Mouse (Mus musculus) ES-Bruce4 (cell line): ENCODE measurements around the gene Rnf144b. TPM values are rescaled to one million over a fixed set of nuclear protein-coding genes. Genes with fewer than 3 reads are reported as not detected.

Experiments used
- H3K27ac ChIP-seq: 2 replicates; pipeline ENCODE4 v1.5.1; 2012; ENCODE audit warnings: low read length, inconsistent platforms; ENCODE audit not compliant: insufficient read depth
- H3K27me3 ChIP-seq: 2 replicates; pipeline ENCODE4 v1.6.1; 2012; ENCODE audit warnings: mild to moderate bottlenecking, low read length, inconsistent platforms; ENCODE audit not compliant: control insufficient read depth, poor library complexity, insufficient read depth, severe bottlenecking
- H3K36me3 ChIP-seq: 2 replicates; pipeline ENCODE4 v1.6.1; 2012; ENCODE audit warnings: inconsistent platforms, mild to moderate bottlenecking, low read length, moderate library complexity; ENCODE audit not compliant: control insufficient read depth, poor library complexity, insufficient read depth, severe bottlenecking
- H3K4me1 ChIP-seq: one replicate; pipeline ENCODE4 v1.8.1; 2011; ENCODE audit warnings: low read length; ENCODE audit not compliant: control insufficient read depth, insufficient read depth
- H3K4me3 ChIP-seq: 2 replicates; pipeline ENCODE4 v1.5.1; 2011; ENCODE audit warnings: low read depth, mild to moderate bottlenecking, low read length
- H3K9ac ChIP-seq: 2 replicates; pipeline ENCODE4 v1.6.1; 2012; ENCODE audit warnings: low read depth, mild to moderate bottlenecking, inconsistent platforms; ENCODE audit not compliant: poor library complexity, severe bottlenecking
- H3K9me3 ChIP-seq: replicated peaks from 2 replicates; pipeline ENCODE4 v1.6.1; 2012; ENCODE audit warnings: mild to moderate bottlenecking, low read length, inconsistent platforms; ENCODE audit not compliant: control insufficient read depth, poor library complexity, insufficient read depth, severe bottlenecking
- CTCF ChIP-seq: IDR thresholded peaks from one replicate; pipeline ENCODE4 v1.8.1; 2011; ENCODE audit warnings: low read depth, low read length
- EP300 ChIP-seq: IDR thresholded peaks from 2 replicates; pipeline ENCODE4 v1.6.1; 2011; ENCODE audit warnings: low read depth, low read length; ENCODE audit not compliant: insufficient read depth
- POLR2A ChIP-seq: IDR thresholded peaks from one replicate; pipeline ENCODE4 v1.8.1; 2011; ENCODE audit warnings: low read length; ENCODE audit not compliant: insufficient read depth
- polyA plus RNA-seq: library from polyadenylated mRNA; stranded (reverse); fragments of >200 nt; gene quantifications from 2 replicates; pipeline ENCODE4 v1.2.4, GENCODE M21; 2011; ENCODE audit warnings: low read depth; ENCODE audit not compliant: missing spikeins, insufficient read depth, insufficient read length

Gene Rnf144b
- polyA plus RNA-seq, 1 experiment = 1.6 TPM

DNA sequence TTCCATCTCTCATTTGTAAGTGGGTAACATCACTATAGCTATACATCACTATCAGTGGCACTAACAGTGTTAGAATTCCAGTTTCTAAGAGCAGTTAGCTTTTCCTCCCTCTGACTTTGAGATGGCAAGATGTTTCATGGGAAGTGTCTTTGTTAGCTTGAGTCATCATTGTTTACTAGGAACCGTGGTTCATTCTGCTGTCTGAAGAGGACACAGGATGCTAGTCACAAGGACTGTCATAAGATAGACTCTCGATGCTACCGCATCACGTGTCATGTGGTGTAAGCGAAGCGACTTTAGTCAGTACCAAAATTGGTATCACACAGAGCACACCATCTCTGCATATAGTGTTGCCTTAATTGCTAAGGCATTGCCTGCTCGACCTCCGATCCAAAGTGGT, 105.7 kb downstream of the Rnf144b start:
- no peaks in the 10 kb centered on the region for H3K9me3 ChIP-seq
- no peak for TF ChIP-seq CTCF
- no peak for TF ChIP-seq EP300
- TF ChIP-seq POLR2A = no peak

DNA sequence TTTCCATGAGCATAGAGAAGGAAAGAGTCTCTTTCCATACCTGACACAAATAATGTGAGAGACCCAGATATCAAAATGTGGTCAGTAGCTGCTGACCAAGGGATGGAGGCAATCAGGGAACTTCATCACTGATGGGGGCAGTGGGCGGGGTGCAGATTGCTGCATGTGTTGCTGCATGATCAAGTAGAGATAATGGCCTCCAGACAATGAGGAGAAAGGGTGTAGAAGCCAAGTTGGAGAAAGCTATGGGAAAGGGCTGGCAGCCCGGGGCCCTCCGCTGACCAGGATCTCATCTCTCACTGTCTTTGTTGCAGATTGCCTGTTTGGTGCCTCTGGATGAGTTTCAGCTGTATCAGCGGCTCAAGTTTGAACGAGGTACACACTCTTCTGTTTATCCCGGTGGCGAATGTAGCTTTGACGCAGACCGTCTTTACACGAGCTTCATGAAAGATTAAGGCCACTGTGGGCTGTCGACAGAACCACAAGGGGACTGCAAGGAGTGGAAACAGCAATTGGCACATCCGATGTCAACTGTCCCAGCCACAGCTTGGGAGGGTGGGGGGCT, 106.3 kb downstream of the Rnf144b start:
- Histone ChIP-seq H3K9ac (no peak overlapping the region), H3K27me3 (no peaks in the 10 kb centered on the region), H3K27ac (no peak overlapping the region), H3K36me3 (no peaks in the 10 kb centered on the region), H3K4me1 (peaks cover 2% of the 10 kb centered on the region), H3K4me3 (no peak overlapping the region), H3K9me3 (no peaks in the 10 kb centered on the region)
- TF ChIP-seq CTCF = no peak
- TF ChIP-seq POLR2A = no peak
- TF ChIP-seq EP300 = no peak

More for the DNA sequence above, 105.7 kb downstream of the Rnf144b start:
- no peak overlapping the region for H3K27ac ChIP-seq
- H3K36me3 ChIP-seq = no peaks in the 10 kb centered on the region
- no peak overlapping the region for H3K4me3 ChIP-seq
- no peaks in the 10 kb centered on the region for H3K27me3 ChIP-seq
- H3K9ac ChIP-seq = no peak overlapping the region
- H3K4me1 ChIP-seq = peaks cover 2% of the 10 kb centered on the region

DNA sequence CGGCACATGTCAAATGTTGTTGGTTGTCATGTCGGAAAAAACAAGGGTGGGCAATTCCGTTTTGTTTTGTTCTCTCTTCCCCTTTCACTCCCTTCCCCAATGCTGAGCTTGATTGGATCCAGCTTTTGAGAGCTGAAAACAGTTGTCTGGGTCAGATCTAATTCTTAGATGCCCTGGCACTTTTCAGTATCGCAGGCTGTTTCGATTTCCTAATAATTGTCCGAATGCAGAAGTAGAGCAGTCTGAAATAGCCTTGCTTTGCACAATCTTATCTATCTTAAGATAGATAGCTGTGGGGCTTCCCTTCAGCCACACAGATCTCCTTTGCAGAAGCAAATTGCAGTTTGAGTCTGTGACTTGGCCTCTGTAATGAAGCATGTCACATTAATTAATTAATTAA, 109.7 kb downstream of the Rnf144b start:
- Histone ChIP-seq H3K27me3 (no peaks in the 10 kb centered on the region; the same call in 1 of the 2 replicates), H3K36me3 (no peaks in the 10 kb centered on the region), H3K4me1 (no peaks in the 10 kb centered on the region), H3K27ac (no peak overlapping the region), H3K9ac (no peak overlapping the region), H3K4me3 (no peak overlapping the region), H3K9me3 (no peaks in the 10 kb centered on the region)
- no peak for TF ChIP-seq POLR2A
- TF ChIP-seq EP300 = no peak
- no peak for TF ChIP-seq CTCF

DNA sequence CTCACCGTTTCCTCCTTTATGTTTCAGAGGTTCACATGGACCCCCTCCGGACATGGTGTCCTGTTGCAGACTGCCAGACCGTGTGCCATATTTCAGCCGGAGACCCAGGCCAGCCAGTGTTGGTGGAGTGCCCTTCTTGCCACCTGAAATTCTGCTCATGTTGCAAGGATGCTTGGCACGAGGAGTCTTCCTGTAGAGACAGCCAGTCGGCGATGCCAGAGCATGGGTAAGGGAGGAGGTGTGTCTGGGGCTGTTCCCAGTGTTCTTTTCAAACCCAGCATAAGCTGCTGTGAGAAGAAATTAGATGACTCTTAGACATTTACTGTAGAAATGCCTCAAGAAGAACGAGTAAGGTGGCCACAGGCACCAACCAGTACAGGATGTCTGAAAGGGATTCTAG, 114.9 kb downstream of the Rnf144b start:
- H3K27me3 ChIP-seq = no peaks in the 10 kb centered on the region; the same call in 1 of the 2 replicates
- no peak overlapping the region for H3K9ac ChIP-seq
- H3K27ac ChIP-seq = no peak overlapping the region
- H3K36me3 ChIP-seq = no peaks in the 10 kb centered on the region
- no peaks in the 10 kb centered on the region for H3K9me3 ChIP-seq
- H3K4me1 ChIP-seq = no peaks in the 10 kb centered on the region
- TF ChIP-seq CTCF (no peak), EP300 (no peak), POLR2A (no peak)
- H3K4me3 ChIP-seq = no peak overlapping the region

DNA sequence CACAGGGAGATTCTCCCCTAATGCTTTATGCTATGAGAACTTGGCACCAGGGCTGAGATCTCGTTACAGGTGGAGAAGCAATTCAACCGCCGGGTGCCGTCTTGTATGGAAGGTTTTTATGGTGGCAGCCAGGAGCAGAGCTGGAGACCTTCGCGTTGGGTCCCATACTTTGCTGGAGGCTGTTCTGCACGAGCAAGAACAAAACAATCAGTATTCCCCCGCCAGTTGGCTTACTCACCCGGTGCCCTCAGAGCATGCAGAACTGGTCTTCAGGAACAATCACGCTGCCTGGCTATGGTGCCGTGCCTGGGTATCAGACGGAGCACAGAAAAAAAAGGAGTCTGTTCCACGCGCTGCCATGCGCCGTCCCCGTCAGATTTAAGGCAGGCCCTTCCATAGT, 115.7 kb downstream of the Rnf144b start:
- H3K9me3 ChIP-seq = no peaks in the 10 kb centered on the region
- no peaks in the 10 kb centered on the region for H3K36me3 ChIP-seq

DNA sequence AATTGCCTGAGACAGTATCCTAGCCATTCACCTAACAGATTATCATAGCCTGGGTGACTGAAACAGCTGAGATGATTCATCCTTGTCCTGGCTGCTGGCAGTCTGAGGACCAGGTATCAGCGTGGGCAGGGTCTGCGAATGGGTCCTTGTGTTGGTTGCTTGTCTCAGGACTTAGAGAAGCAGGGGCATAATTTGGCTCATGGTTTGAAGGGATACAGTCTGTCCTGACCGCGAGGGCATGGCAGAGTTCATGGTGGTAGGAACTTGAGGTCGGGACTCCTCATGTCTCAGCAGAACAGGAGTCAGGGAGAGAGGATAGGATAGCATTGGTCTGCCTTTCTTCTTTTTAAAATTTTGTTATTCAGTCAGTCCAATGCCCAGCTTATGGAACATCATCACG, 121.1 kb downstream of the Rnf144b start:
- Histone ChIP-seq H3K27me3 (no peaks in the 10 kb centered on the region), H3K9me3 (no peaks in the 10 kb centered on the region), H3K4me1 (no peaks in the 10 kb centered on the region), H3K4me3 (no peak overlapping the region), H3K27ac (no peak overlapping the region), H3K9ac (no peak overlapping the region), H3K36me3 (no peaks in the 10 kb centered on the region)
- TF ChIP-seq POLR2A (no peak), EP300 (no peak), CTCF (no peak)

More for the DNA sequence above, 115.7 kb downstream of the Rnf144b start:
- no peak overlapping the region for H3K9ac ChIP-seq
- H3K27me3 ChIP-seq = no peaks in the 10 kb centered on the region; the same call in 1 of the 2 replicates
- H3K27ac ChIP-seq = no peak overlapping the region
- H3K4me3 ChIP-seq = no peak overlapping the region
- no peaks in the 10 kb centered on the region for H3K4me1 ChIP-seq
- TF ChIP-seq EP300 = no peak
- no peak for TF ChIP-seq POLR2A
- no peak for TF ChIP-seq CTCF
